Mouse (Mus musculus): ENCODE results near the gene Olfr1018.

- TF ChIP-seq CHD2 (IDR thresholded peaks at IDR 0.05; ENCODE audit: low read depth, low read length) (no peak), MAFK (IDR thresholded peaks at IDR 0.05; ENCODE audit: insufficient read depth, low read depth, low read length) (no peak)
Measured at GRCm38 (mm10) chr2:85772413-85772812, 45.9 kb upstream of the Olfr1018 start, which contains the start of gene Olfr1014.
